Mouse (Mus musculus) kidney, adult 9 months (tissue): ENCODE measurements at regions not wholly inside any gene's neighbourhood (a gene's known extent, or its start where the extent isn't known, plus 50 kb on each side); places are given as distances from the start of the nearest gene placed in this dataset.

ENCODE experiments used
- DNase-seq: peaks from one replicate; pipeline ENCODE4 v3.0.0; 2022

DNA sequence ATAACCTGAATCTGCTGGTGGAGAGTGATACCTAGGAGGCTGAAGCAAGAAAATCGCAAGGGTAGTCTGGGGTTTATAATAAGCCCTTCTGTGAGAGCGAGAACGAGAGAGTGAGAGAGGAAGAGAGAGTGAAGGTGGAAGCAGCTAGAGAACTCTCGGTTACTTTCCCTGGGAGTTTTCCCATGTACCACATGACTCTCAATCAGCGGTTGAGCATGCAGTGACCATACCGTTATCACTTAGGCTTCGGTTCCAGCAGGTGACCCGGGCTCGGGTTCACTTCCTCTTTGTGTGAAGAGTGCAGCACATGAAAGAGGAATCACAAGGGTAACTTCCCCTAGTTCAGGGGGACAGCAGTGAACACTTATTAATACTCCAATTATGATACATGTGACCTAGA lies 61.2 kb upstream of the Zc3h12c start:
- no peak for DNase-seq

DNA sequence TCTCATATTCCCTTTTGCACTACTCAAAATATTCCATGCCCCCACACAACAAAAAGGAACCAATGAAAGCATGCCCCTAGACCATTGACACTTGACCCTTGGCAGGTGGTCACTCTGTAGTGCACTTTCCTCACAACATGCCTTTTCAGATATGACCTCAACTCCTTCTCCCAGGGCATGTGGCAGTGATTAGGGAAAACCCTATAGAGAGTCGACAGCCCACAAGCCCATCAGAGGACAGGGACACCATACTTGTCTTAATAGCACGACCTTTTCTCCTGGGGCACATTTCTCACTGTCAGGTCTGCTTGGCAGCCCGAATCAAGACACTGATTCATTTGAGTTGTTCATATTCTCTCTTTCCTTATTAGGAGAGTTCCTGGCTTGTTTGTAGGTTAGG lies 57.3 kb upstream of the Zc3h12c start:
- no peak for DNase-seq

DNA sequence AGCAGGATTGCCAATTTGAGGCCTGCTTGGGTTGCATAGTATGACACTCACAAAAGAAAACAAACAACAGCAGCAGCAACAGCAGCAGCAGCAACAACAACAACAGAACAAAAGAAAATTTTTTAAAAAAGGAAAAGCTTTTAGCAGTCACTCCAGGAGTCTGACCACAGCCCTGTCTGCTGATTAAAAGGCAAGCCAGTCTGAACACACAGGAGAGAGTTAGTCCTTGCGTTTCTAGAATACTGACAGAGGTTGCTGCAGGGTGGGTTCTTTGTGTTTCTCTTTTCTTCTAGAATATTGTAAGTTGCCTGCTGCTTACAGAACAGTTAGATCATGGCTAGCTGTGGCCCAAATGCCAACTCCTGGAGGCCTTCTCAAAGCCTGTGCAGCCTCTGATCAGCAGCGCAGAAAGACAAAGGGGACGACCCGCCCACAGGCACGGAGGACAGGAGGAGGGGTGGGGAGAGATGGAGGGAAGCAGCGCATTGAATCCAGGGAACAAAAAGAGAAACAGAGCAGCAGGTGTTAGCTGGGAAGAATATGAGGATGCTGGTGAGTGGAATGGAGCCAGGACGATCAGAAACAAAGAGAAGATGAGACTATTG lies 55.2 kb upstream of the Zc3h12c start:
- no peak for DNase-seq
